In the genomic region with DNA sequence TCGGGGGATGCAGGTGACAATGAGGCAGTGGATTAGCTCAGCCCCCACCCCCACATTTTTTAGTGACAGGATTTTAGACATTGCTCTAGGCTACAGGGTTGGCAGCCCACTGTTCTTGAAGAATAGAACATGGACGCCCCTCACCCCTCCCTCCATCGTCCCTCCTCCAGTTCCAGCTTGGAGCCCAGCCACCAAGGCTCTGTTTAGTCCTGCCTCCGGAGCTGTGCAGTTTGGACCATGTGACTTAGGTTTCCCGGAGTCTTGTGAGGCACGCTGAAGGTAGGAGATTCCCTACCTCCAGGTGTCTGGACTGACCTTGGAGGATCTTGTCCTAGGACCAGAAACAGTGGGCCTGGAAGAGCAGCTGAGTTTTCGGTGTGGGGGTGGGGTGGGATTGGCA, we compare ENCODE assay signal across 11 mouse cellular contexts.
DNase-seq lines count a peak whose midpoint lies in the region; ATAC-seq lines count a peak whose summit lies in the region.
"Had no signal": no experiment of that assay in that cellular context is flagged by ENCODE, and none has a peak within 500 bp of the region (broad histone marks: within the 10 kb centered on the region; RNA-seq: fewer than 3 reads in every experiment).

No protein-coding gene starts in this region.

- no peaks in the 10 kb centered on the region for H3K36me3 ChIP-seq in hindbrain, embryonic 10.5 days
- no peaks in the 10 kb centered on the region for H3K36me3 ChIP-seq in hindbrain, embryonic 14.5 days (replicated peaks; ENCODE audit: control insufficient read depth, insufficient read depth)
- no peaks in the 10 kb centered on the region for H3K36me3 ChIP-seq in lung, embryonic 15.5 days
- H3K36me3 ChIP-seq in embryonic facial prominence, embryonic 15.5 days: no peaks in the 10 kb centered on the region
- no peaks in the 10 kb centered on the region for H3K36me3 ChIP-seq in heart, embryonic 10.5 days

- no peak overlapping the region for H3K4me3 ChIP-seq in hindbrain, embryonic 10.5 days
- no peak overlapping the region for H3K4me3 ChIP-seq in hindbrain, embryonic 14.5 days (replicated peaks; ENCODE audit: low read length)
- no peak overlapping the region for H3K4me3 ChIP-seq in lung, embryonic 15.5 days
- H3K4me3 ChIP-seq in embryonic facial prominence, embryonic 15.5 days (replicated peaks): 0 out of 2 replicates have a peak overlapping the region, but pooled peaks have one; percentile 6
- H3K4me3 ChIP-seq in heart, embryonic 10.5 days: no peak overlapping the region
- H3K4me3 ChIP-seq: heart, adult 2 months had no signal

- no peaks in the 10 kb centered on the region for H3K9me3 ChIP-seq in hindbrain, embryonic 10.5 days
- no peaks in the 10 kb centered on the region for H3K9me3 ChIP-seq in hindbrain, embryonic 14.5 days (ENCODE audit: control insufficient read depth, low read length)
- H3K9me3 ChIP-seq in lung, embryonic 15.5 days: no peaks in the 10 kb centered on the region
- no peaks in the 10 kb centered on the region for H3K9me3 ChIP-seq in embryonic facial prominence, embryonic 15.5 days (replicated peaks)
- H3K9me3 ChIP-seq in heart, embryonic 10.5 days: no peaks in the 10 kb centered on the region

- H3K4me2 ChIP-seq in hindbrain, embryonic 14.5 days (replicated peaks): no peak overlapping the region
- peak overlapping the region; percentile 20; the same call in 1 of the 2 replicates for H3K4me2 ChIP-seq in lung, embryonic 15.5 days
- H3K4me2 ChIP-seq in embryonic facial prominence, embryonic 15.5 days (replicated peaks): peak overlapping the region; percentile 26

- peaks cover 34% of the 10 kb centered on the region for H3K4me1 ChIP-seq in hindbrain, embryonic 10.5 days (replicated peaks)
- H3K4me1 ChIP-seq in hindbrain, embryonic 14.5 days (replicated peaks; ENCODE audit: control insufficient read depth, insufficient read depth, low read length): 0 out of 2 replicates have a peak, but pooled peaks cover 7% of the 10 kb centered on the region
- H3K4me1 ChIP-seq in lung, embryonic 15.5 days: peaks cover 9% of the 10 kb centered on the region; the same call in 1 of the 2 replicates
- H3K4me1 ChIP-seq in embryonic facial prominence, embryonic 15.5 days: peaks cover 12% of the 10 kb centered on the region
- peaks cover 25% of the 10 kb centered on the region for H3K4me1 ChIP-seq in heart, embryonic 10.5 days

- peaks cover 73% of the 10 kb centered on the region for H3K27me3 ChIP-seq in hindbrain, embryonic 10.5 days (ENCODE audit: insufficient read depth, poor library complexity, severe bottlenecking)
- H3K27me3 ChIP-seq in hindbrain, embryonic 14.5 days (ENCODE audit: control insufficient read depth, insufficient read depth, low read length): no peaks in the 10 kb centered on the region; the same call in 1 of the 2 replicates
- 0 out of 2 replicates have a peak, but pooled peaks cover 6% of the 10 kb centered on the region for H3K27me3 ChIP-seq in lung, embryonic 15.5 days
- H3K27me3 ChIP-seq in embryonic facial prominence, embryonic 15.5 days: peaks cover 7% of the 10 kb centered on the region; the same call in 1 of the 2 replicates
- H3K27me3 ChIP-seq in heart, embryonic 10.5 days (ENCODE audit: insufficient read depth, poor library complexity, severe bottlenecking): peaks cover 83% of the 10 kb centered on the region

- H3K27ac ChIP-seq in hindbrain, embryonic 10.5 days: 0 out of 2 replicates have a peak overlapping the region, but pooled peaks have one; percentile 12
- H3K27ac ChIP-seq in hindbrain, embryonic 14.5 days: no peak overlapping the region
- no peak overlapping the region for H3K27ac ChIP-seq in lung, embryonic 15.5 days
- no peak overlapping the region for H3K27ac ChIP-seq in embryonic facial prominence, embryonic 15.5 days (replicated peaks)
- H3K27ac ChIP-seq in heart, embryonic 10.5 days: no peak overlapping the region
- H3K27ac ChIP-seq: heart, adult 2 months had no signal

- ATAC-seq in hindbrain, embryonic 14.5 days (ENCODE audit: low FRiP score): no peak; the same call in 1 of the 2 replicates
- ATAC-seq in lung, embryonic 15.5 days (ENCODE audit: borderline replicate concordance, extremely low read depth, low FRiP score, low TSS enrichment): no peak
- ATAC-seq in embryonic facial prominence, embryonic 15.5 days (ENCODE audit: insufficient number of reproducible peaks, low FRiP score, low TSS enrichment, low read depth): no peak
- ATAC-seq: CD4-positive, CD25-positive, alpha-beta regulatory T cell, adult 4 months; inflammation-experienced regulatory T-cells, adult 6 months had no signal

- no peak for DNase-seq in hindbrain, embryonic 10.5 days (ENCODE audit: low spot score)
- DNase-seq in hindbrain, embryonic 14.5 days (ENCODE audit: low spot score): no peak
- no peak for DNase-seq in lung, postnatal 14 days
- peak; percentile 63 for DNase-seq in right cerebral cortex, postnatal 14 days
- DNase-seq in retina, postnatal 1 day: no peak
- no peak for DNase-seq in heart, embryonic 10.5 days (ENCODE audit: low spot score)

- WGBS in hindbrain, embryonic 10.5 days: 39% methylated on average over 7 of the region's 7 CpGs
- WGBS in hindbrain, embryonic 14.5 days: 31% methylated on average over 7 of the region's 7 CpGs
- 24% methylated on average over 7 of the region's 7 CpGs for WGBS in lung, embryonic 15.5 days
- 22% methylated on average over 7 of the region's 7 CpGs for WGBS in embryonic facial prominence, embryonic 15.5 days
- WGBS in heart, embryonic 10.5 days: 47% methylated on average over 7 of the region's 7 CpGs

- no peak overlapping the region for H3K9ac ChIP-seq in hindbrain, embryonic 14.5 days
- no peak overlapping the region for H3K9ac ChIP-seq in lung, embryonic 15.5 days
- H3K9ac ChIP-seq in embryonic facial prominence, embryonic 15.5 days: no peak overlapping the region
